Comparison of ENCODE assay signal across 8 mouse cellular contexts in the genomic region with DNA sequence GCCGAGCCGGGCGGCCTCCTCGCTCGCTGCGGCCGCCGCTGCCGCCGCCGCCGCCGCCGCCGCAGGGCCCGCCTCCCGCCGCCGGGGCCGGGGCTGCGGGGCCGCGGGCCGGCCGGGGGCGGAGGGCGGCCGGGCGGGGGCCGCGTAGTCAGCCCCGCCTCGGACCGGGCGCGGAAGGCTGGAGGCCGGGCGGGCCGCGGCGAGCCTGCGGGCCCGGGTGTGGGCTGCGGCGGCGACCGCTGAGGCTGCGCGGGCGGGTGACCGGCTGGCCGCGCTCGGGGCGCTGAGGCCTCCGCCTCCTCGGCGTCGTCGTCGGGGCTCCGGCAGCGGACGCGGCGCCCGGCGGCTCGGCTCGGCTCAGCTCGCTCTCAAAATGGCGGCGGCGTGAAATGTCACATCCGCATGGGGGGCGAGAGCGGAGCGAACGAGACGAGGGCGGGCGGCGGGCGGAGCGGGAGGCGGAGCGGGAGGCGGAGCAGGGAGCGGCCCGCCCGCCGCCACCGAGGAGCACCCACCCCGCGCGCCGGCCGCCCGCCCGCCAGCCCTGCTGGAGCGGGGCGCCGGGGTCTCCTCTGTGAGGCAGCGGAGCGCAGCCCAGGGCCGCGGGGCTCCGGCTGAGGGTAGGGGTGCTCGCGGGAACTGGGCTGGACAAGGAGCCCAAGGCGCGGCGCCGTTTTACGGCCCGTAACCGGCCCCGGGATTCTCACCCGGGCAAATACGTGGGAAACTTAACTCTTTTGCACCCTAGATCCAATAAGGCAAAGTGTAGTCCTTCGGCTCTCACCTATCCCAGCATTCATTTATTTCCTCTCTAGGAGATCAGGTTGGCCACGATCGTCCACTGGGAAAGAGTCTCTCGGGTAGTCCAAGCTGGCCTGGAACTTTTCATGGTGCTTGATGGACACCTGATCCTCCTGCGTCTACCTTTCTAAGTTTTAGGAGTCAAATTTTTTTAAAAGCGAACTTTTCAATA. TPM values are rescaled to one million over a fixed set of nuclear protein-coding genes. Genes with fewer than 3 reads are reported as not detected.
A peak's percentile ranks its signal among the peaks of the same experiment; 100 is the strongest.
DNase-seq lines count a peak whose midpoint lies in the region; ATAC-seq lines count a peak whose summit lies in the region.

No protein-coding gene starts in this region.

- peaks cover 26% of the 10 kb centered on the region for H3K4me1 ChIP-seq in intestine, embryonic 14.5 days (replicated peaks; ENCODE audit: control insufficient read depth, insufficient read depth, low read length)

- no peaks in the 10 kb centered on the region for H3K27me3 ChIP-seq in intestine, embryonic 14.5 days (replicated peaks; ENCODE audit: control insufficient read depth, insufficient read depth, low read length)

- no peaks in the 10 kb centered on the region for H3K36me3 ChIP-seq in intestine, embryonic 14.5 days (ENCODE audit: control insufficient read depth, insufficient read depth, low read length)

- WGBS in intestine, embryonic 14.5 days = 2% methylated on average over 59 of the region's 126 CpGs

- H3K9ac ChIP-seq in intestine, embryonic 14.5 days (ENCODE audit: low read length) = peak overlapping the region; percentile 90

- no peaks in the 10 kb centered on the region for H3K9me3 ChIP-seq in intestine, embryonic 14.5 days (ENCODE audit: control insufficient read depth, low read length)

- intact Hi-C loops in left cerebral cortex, postnatal 25 days (cut with DNase I) = loop anchor here (1.0 to 2.0 kb wide), 2 partner anchors 24 to 90 kb away; no protein-coding TSS in a partner anchor

- H3K4me3 ChIP-seq in intestine, embryonic 14.5 days (ENCODE audit: low read depth, low read length) = peak overlapping the region; percentile 98

- peak; percentile 89 for ATAC-seq in intestine, embryonic 14.5 days (replicated peaks; ENCODE audit: low FRiP score, low TSS enrichment, low read depth)

- peak overlapping the region; percentile 57 for H3K4me2 ChIP-seq in intestine, embryonic 14.5 days (ENCODE audit: low read length)

- DNase-seq in adrenal gland, adult 18-20 months (ENCODE audit: low spot score in 2 of 2) = peak; percentile 92 to 93
- DNase-seq in embryo, embryonic 10.5 days (ENCODE audit: low spot score) = peak; percentile 93
- peak; percentile 88 for DNase-seq in gastrocnemius, postnatal 25 days
- DNase-seq in intestine, embryonic 14.5 days (ENCODE audit: low spot score) = peak; percentile 92
- peak; percentile 86 to 91 for DNase-seq in left cerebral cortex, postnatal 25 days (ENCODE audit: low spot score in 2 of 2)
- peak; percentile 83 for DNase-seq in mesoderm, embryonic 11.5 days (ENCODE audit: low read depth, low spot score)
- peak; percentile 92 for DNase-seq in right cerebral cortex, postnatal 25 days
- peak; percentile 83 to 89 for DNase-seq in urinary bladder, postnatal 36 days (ENCODE audit: low spot score in 2 of 2)

- peak overlapping the region; percentile 85 for H3K27ac ChIP-seq in intestine, embryonic 14.5 days (ENCODE audit: low read depth)

RNA-seq across cellular contexts. Expression of gene Usp7, which starts 53.3 kb away (rescaled TPM):
- total RNA-seq in adrenal gland, adult 18-20 months (2021) = 100 to 1,000 TPM; 109 to 126 TPM
- 10 to 100 TPM; 49.3 to 49.4 TPM for total RNA-seq in gastrocnemius, postnatal 25 days (2021)
- 45.4 and 50.2 TPM in 2 replicates for polyA plus RNA-seq in intestine, embryonic 14.5 days (2014; fragmentation: Nextera tagmentation; extraction: Ambion mirVana)
- 100 to 1,000 TPM; 155 to 160 TPM for total RNA-seq in left cerebral cortex, postnatal 25 days (2021)

RNA-seq across cellular contexts. Expression of gene Gm5767, which starts 58.3 kb away (rescaled TPM):
- not detected for total RNA-seq in adrenal gland, adult 18-20 months (2021)
- total RNA-seq in gastrocnemius, postnatal 25 days (2021) = not detected
- not detected in 2 replicates for polyA plus RNA-seq in intestine, embryonic 14.5 days (2014; fragmentation: Nextera tagmentation; extraction: Ambion mirVana)
- total RNA-seq in left cerebral cortex, postnatal 25 days (2021) = not detected

Comparison
In these comparisons a context has a peak if more than half of its experiments do, and no peak if none do; other contexts are left out.
1. Peak in every context shown above with its lines: DNase-seq, ATAC-seq, H3K4me3 ChIP-seq and H3K27ac ChIP-seq.